Mouse (Mus musculus): ENCODE measurements at regions not wholly inside any gene's neighbourhood (a gene's known extent, or its start where the extent isn't known, plus 50 kb on each side); places are given as distances from the start of the nearest gene placed in this dataset.
A peak's percentile ranks its signal among the peaks of the same experiment; 100 is the strongest.

GRCm38 (mm10) chr3:148143776-148144175, 846.6 kb downstream of the Adgrl2 start:
- no peak for DNase-seq (ENCODE audit: low read depth)

- DNase-seq (ENCODE audit: low read depth) = peak; percentile 47
These were observed 853.5 kb downstream of the Adgrl2 start for GRCm38 (mm10) chr3:148136791-148137251.

GRCm38 (mm10) chr3:148134646-148135045, 855.7 kb downstream of the Adgrl2 start:
- no peak for DNase-seq (ENCODE audit: low read depth)

- DNase-seq (ENCODE audit: low read depth) = no peak
These were observed 874.8 kb downstream of the Adgrl2 start for GRCm38 (mm10) chr3:148115576-148115975.

- DNase-seq (ENCODE audit: low read depth) = no peak
These were observed 878.2 kb downstream of the Adgrl2 start for GRCm38 (mm10) chr3:148112204-148112603.

GRCm38 (mm10) chr3:148107031-148107430, 883.3 kb downstream of the Adgrl2 start:
- DNase-seq (ENCODE audit: low read depth) = no peak

GRCm38 (mm10) chr3:148093930-148094329, 896.4 kb downstream of the Adgrl2 start:
- DNase-seq (ENCODE audit: low read depth) = no peak

- peak; percentile 35 for DNase-seq (ENCODE audit: low read depth)
These were observed 914.5 kb downstream of the Adgrl2 start for GRCm38 (mm10) chr3:148075841-148076240.

- no peak for DNase-seq (ENCODE audit: low read depth)
These were observed 923.7 kb downstream of the Adgrl2 start for GRCm38 (mm10) chr3:148066701-148067100.

GRCm38 (mm10) chr3:148056074-148056473, 934.3 kb downstream of the Adgrl2 start:
- DNase-seq (ENCODE audit: low read depth) = no peak

- DNase-seq (ENCODE audit: low read depth) = no peak
These were observed 937.8 kb downstream of the Adgrl2 start for GRCm38 (mm10) chr3:148052516-148052915.

GRCm38 (mm10) chr3:148048247-148048646, 942.1 kb downstream of the Adgrl2 start:
- DNase-seq (ENCODE audit: low read depth) = no peak

GRCm38 (mm10) chr3:148032532-148032931, 957.8 kb downstream of the Adgrl2 start:
- DNase-seq (ENCODE audit: low read depth) = no peak

- no peak for DNase-seq (ENCODE audit: low read depth)
These were observed 984.5 kb downstream of the Adgrl2 start for GRCm38 (mm10) chr3:148005831-148006230.

- no peak for DNase-seq (ENCODE audit: low read depth)
These were observed 986.3 kb downstream of the Adgrl2 start for GRCm38 (mm10) chr3:148004006-148004405.

GRCm38 (mm10) chr3:147999330-147999953, 990.9 kb downstream of the Adgrl2 start:
- no peak for DNase-seq (ENCODE audit: low read depth)

- DNase-seq (ENCODE audit: low read depth) = no peak
These were observed 998.6 kb downstream of the Adgrl2 start for GRCm38 (mm10) chr3:147991738-147992137.

GRCm38 (mm10) chr3:147990831-147991230, 999.5 kb downstream of the Adgrl2 start:
- DNase-seq (ENCODE audit: low read depth) = no peak

GRCm38 (mm10) chr3:147982831-147983230, 1007.5 kb downstream of the Adgrl2 start:
- DNase-seq (ENCODE audit: low read depth) = no peak

GRCm38 (mm10) chr3:147981621-147982020, 1008.7 kb downstream of the Adgrl2 start:
- DNase-seq (ENCODE audit: low read depth) = no peak

GRCm38 (mm10) chr3:147976579-147976978, 1013.8 kb downstream of the Adgrl2 start:
- DNase-seq (ENCODE audit: low read depth) = no peak

GRCm38 (mm10) chr3:147976069-147976468, 1014.3 kb downstream of the Adgrl2 start:
- no peak for DNase-seq (ENCODE audit: low read depth)

GRCm38 (mm10) chr3:147975500-147975899, 1014.9 kb downstream of the Adgrl2 start:
- no peak for DNase-seq (ENCODE audit: low read depth)

- DNase-seq (ENCODE audit: low read depth) = no peak
These were observed 1015.8 kb downstream of the Adgrl2 start for GRCm38 (mm10) chr3:147974515-147974914.
